Mouse (Mus musculus) embryonic fibroblast, embryonic 13.5 days (primary cell): ENCODE measurements around the gene Ccn5.

Source experiments
- CTCF ChIP-seq: IDR thresholded peaks from 2 replicates; pipeline ENCODE4 v1.5.1; 2011; ENCODE audit warnings: mild to moderate bottlenecking, control low read depth, low read length, moderate library complexity, borderline replicate concordance; ENCODE audit not compliant: insufficient read depth
- POLR2A ChIP-seq: IDR thresholded peaks from 2 replicates; pipeline ENCODE4 v1.6.1; 2011; ENCODE audit warnings: low read depth, mild to moderate bottlenecking, control low read depth, low read length, moderate library complexity

DNA sequence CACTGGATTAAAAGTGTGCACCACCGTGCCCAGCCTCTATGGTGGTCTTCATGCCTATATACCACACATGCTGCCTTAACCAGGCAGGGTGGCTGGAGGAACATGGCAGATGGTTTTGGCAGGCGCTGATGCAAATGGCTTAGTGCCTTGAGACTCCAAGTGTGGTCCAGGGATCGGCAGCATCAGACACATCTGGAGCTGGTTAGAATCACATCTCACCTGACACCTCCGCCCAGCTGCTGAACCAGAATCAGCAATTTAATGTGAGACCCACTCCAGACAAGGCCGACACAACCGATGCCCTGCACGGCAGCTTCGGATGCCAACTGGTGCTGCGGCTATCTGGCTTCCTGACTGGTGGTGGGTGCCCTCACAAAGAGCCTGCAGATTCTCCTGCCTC is 45.4 kb downstream of the Ccn5 start:
- TF ChIP-seq POLR2A, result no peak
- TF ChIP-seq CTCF, result no peak
